Mouse (Mus musculus): ENCODE results near the gene 1700021F05Rik. TPM values are rescaled to one million over a fixed set of nuclear protein-coding genes. Genes with fewer than 3 reads are reported as not detected.

Gene 1700021F05Rik
- polyA plus RNA-seq, 1 experiment from 2014 or later, result 64.6 TPM

- no peaks in the 10 kb centered on the region for H3K9me3 ChIP-seq
- H3K36me3 ChIP-seq, result no peaks in the 10 kb centered on the region
- peaks cover 26% of the 10 kb centered on the region; the same call in 1 of the 2 replicates for H3K4me1 ChIP-seq
- peak overlapping the region; percentile 86 for H3K4me3 ChIP-seq (replicated peaks)
- 9% methylated on average over 13 of the region's 13 CpGs for WGBS
- H3K4me2 ChIP-seq, result peak overlapping the region; percentile 78
- no peaks in the 10 kb centered on the region for H3K27me3 ChIP-seq (replicated peaks)
- no peak for ATAC-seq (ENCODE audit: insufficient read depth, low FRiP score, low read depth)
- peak overlapping the region; percentile 40; the same call in 1 of the 2 replicates for H3K9ac ChIP-seq
- peak overlapping the region; percentile 97 for H3K27ac ChIP-seq
Measured at GRCm38 (mm10) chr10:43480227-43480849, 60.5 kb downstream of the 1700021F05Rik start.

GRCm38 (mm10) chr10:43479436-43480157 lies 61.2 kb downstream of the 1700021F05Rik start:
- H3K4me3 ChIP-seq (replicated peaks), result peak overlapping the region; percentile 86
- ATAC-seq (ENCODE audit: insufficient read depth, low FRiP score, low read depth), result peak; percentile 89
- H3K9me3 ChIP-seq, result no peaks in the 10 kb centered on the region
- peak overlapping the region; percentile 78 for H3K4me2 ChIP-seq
- no peaks in the 10 kb centered on the region for H3K27me3 ChIP-seq (replicated peaks)
- H3K9ac ChIP-seq, result peak overlapping the region; percentile 80
- H3K27ac ChIP-seq, result peak overlapping the region; percentile 97
- under 1% methylated on average over 65 of the region's 103 CpGs for WGBS
- peaks cover 26% of the 10 kb centered on the region; the same call in 1 of the 2 replicates for H3K4me1 ChIP-seq
- H3K36me3 ChIP-seq, result no peaks in the 10 kb centered on the region

DNA sequence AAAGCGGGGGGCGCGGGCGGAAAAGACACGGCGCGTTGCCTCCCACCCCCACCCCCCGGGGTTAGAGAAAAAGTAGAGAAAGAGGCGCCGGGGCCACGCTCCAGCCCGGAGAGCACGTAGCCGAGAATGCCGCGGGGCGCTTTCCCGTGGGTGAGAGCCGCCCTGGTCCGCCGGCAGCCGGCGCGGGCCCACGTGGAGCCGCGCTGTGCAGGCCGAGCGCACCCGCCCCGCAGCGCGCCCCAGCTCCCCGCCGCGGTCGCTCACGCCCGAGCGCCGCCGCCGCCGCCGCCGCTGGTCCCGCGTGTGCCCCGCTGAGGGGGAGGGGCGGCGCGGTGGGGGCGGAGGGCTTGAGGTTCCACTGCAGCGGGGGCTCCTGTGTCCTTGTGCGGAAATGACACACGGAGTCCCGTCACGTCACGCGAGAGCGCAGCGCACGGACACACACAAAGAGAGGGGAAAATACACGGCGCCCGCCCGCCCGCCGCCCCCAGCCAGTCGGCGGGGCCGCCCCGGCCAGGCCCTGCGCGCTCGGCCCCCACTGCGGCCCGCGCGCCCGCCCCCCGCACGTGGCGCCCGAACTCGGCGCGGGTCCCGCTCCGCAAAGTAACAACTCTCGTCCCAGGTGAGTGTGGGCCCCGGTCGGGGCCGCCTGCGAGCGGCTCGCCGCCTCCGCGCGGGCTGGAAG lies 61.9 kb downstream of the 1700021F05Rik start, which contains the start of gene Bend3:
Bend3 (plus strand) TSS at position 81 of the 685 bp plus-strand sequence.
- peak within 1 kb of the TSS; percentile 80 for H3K9ac ChIP-seq
- 1% methylated on average over 50 of the region's 101 CpGs for WGBS
- no peaks in the 10 kb centered on the region for H3K27me3 ChIP-seq (replicated peaks)
- ATAC-seq (ENCODE audit: insufficient read depth, low FRiP score, low read depth), result peak; percentile 40
- peaks cover 26% of the 10 kb centered on the region; the same call in 1 of the 2 replicates for H3K4me1 ChIP-seq
- no peaks in the 10 kb centered on the region for H3K36me3 ChIP-seq
- H3K4me2 ChIP-seq, result peak within 1 kb of the TSS; percentile 78
- no peaks in the 10 kb centered on the region for H3K9me3 ChIP-seq
- peak within 1 kb of the TSS; percentile 97 for H3K27ac ChIP-seq
- H3K4me3 ChIP-seq (replicated peaks), result peak within 1 kb of the TSS; percentile 86

DNA sequence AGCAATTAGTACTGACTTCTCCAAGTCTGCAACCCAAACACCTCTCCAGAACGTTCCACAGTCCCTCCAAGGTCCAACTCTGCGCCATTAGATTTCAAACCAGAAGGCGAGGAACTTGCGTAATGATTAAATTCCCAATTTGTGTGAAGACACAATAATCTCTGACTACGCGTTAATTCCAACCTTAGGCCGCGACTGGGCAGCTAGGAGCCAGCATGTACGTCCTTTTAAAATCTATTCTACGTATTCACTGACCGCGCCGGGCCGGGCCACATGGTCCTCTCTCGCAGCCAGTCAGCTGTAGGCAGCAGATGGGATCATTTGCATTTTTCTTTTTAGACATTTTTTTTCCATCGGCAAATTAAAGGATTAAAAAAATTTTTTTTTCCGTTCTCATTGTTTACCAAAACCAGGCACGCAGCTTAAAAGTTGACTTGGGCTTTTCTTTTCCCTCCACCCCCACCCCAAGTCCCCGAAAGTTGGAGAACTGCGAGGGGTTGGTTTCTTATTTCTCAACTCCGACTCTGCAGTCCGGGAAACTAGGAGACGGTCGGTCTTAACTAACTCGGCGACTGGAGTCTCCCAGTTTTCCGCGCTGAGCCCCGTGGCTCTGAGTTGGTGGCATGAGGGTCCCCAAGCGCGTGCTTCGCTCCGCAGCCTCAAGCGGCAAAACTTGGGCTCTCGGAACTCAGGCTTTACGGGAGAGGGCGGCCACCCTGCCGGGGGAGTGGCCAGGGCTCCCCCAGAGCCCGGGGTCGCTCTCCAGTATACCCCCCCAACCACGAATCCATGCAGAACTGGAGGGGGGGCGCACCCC lies 62.7 kb downstream of the 1700021F05Rik start:
- Histone ChIP-seq H3K27ac (peak overlapping the region; percentile 97), H3K4me3 (replicated peaks) (peak overlapping the region; percentile 86), H3K27me3 (replicated peaks) (no peaks in the 10 kb centered on the region), H3K4me1 (peaks cover 19% of the 10 kb centered on the region; the same call in 1 of the 2 replicates), H3K9me3 (no peaks in the 10 kb centered on the region), H3K36me3 (no peaks in the 10 kb centered on the region), H3K9ac (peak overlapping the region; percentile 80), H3K4me2 (peak overlapping the region; percentile 78)
- no peak for ATAC-seq (ENCODE audit: insufficient read depth, low FRiP score, low read depth)
- WGBS, result under 1% methylated on average over 42 of the region's 42 CpGs

- Histone ChIP-seq H3K4me2 (peak overlapping the region; percentile 78), H3K4me3 (replicated peaks) (peak overlapping the region; percentile 86), H3K36me3 (no peaks in the 10 kb centered on the region), H3K4me1 (peaks cover 18% of the 10 kb centered on the region; the same call in 1 of the 2 replicates), H3K9ac (no peak overlapping the region), H3K9me3 (no peaks in the 10 kb centered on the region), H3K27ac (no peak overlapping the region), H3K27me3 (replicated peaks) (no peaks in the 10 kb centered on the region)
- no peak for ATAC-seq (ENCODE audit: insufficient read depth, low FRiP score, low read depth)
- WGBS, result 20% methylated on average over 9 of the region's 9 CpGs
Measured at GRCm38 (mm10) chr10:43477459-43477858, 63.3 kb downstream of the 1700021F05Rik start.

GRCm38 (mm10) chr10:43475376-43475775 lies 65.4 kb downstream of the 1700021F05Rik start:
- Histone ChIP-seq H3K4me3 (replicated peaks) (no peak overlapping the region), H3K4me2 (no peak overlapping the region), H3K9me3 (no peaks in the 10 kb centered on the region), H3K27me3 (replicated peaks) (no peaks in the 10 kb centered on the region), H3K36me3 (no peaks in the 10 kb centered on the region), H3K4me1 (peaks cover 3% of the 10 kb centered on the region; the same call in 1 of the 2 replicates), H3K9ac (no peak overlapping the region), H3K27ac (no peak overlapping the region)
- WGBS, result 50% methylated on average over 4 of the region's 4 CpGs
- ATAC-seq (ENCODE audit: insufficient read depth, low FRiP score, low read depth), result no peak

Other genes with a start within 250 kb of the 1700021F05Rik start
- 3.2 and 4.0 TPM in 2 replicates for gene Bend3, start 62.2 kb downstream of the 1700021F05Rik start, polyA plus RNA-seq (2015; fragmentation: Nextera tagmentation; extraction: Ambion mirVana)
- gene Gm9803, start 16.9 kb downstream of the 1700021F05Rik start, polyA plus RNA-seq (2015; fragmentation: Nextera tagmentation; extraction: Ambion mirVana), result 9.6 and 36.0 TPM in 2 replicates
- 294 and 352 TPM in 2 replicates for gene Cd24a, start 37.3 kb upstream of the 1700021F05Rik start, polyA plus RNA-seq (2015; fragmentation: Nextera tagmentation; extraction: Ambion mirVana)

Data from stomach, embryonic 15.5 days (tissue).